Mouse (Mus musculus): ENCODE results near the gene Gfod2.

DNA sequence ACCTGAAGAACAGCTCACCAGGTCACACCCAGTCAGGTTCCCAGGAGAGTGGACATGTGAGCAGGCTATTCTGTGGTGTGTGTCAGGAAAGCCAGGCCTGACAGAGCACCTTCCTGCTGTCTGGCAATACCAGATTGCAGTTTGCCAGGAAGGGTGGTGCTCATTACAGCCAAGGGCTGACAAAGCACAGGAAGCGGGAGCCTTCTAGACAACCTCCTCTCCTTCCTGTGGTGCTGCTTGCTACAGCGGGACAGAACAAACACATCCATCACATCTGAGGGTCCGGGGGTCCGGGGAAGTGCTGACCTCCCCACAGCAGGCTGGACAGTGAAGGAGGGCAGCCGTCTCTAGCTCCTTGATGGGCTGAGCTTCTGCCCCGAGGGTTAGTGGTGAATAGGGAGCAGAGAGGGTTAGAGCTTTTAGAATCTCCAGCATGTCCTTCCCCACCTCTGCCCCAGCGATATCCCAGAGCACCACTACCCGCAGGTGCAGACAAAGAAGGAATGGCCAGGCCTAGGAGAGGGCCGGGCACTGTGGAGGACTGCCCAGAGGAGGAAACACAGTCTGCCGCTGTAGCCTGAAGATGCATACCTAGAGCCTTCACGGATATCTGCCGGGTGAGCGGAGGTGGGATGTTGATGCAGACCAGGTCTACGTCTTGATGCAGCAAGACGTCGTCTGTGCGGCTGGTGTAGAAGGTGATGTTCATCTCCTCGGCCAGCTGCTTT lies 30.9 kb downstream of the Gfod2 start:
- TF ChIP-seq GATA1 (IDR thresholded peaks at IDR 0.05; ENCODE audit: borderline replicate concordance, low read length) (peak; percentile 87; the same call in 1 of the 3 replicates), FLI1 (IDR thresholded peaks at IDR 0.05; ENCODE audit: low read length) (peak; percentile 83)

Data from megakaryocyte, embryonic 14.5 days (primary cell).